Mouse (Mus musculus) forebrain, embryonic 11.5 days (tissue): ENCODE results near the gene Shank1. TPM values are rescaled to one million over a fixed set of nuclear protein-coding genes. Genes with fewer than 3 reads are reported as not detected.

ENCODE experiments used
- ATAC-seq: fragments of 200-750 bp; cut with Nextera tagmentation; replicated peaks from 2 replicates; pipeline ENCODE4 v1.8.0; 2017; ENCODE audit warnings: moderate TSS enrichment; ENCODE audit not compliant: low FRiP score
- DNase-seq: peaks from one replicate; pipeline ENCODE4 v3.0.0-alpha.2; 2017; ENCODE audit warnings: low spot score
- H3K27ac ChIP-seq: fragments of 300-500 bp; sonication (generic); 2 replicates; pipeline ENCODE4 v1.5.1; 2014; ENCODE audit warnings: low read depth, low read length
- H3K27me3 ChIP-seq: fragments of 300-500 bp; sonication (generic); 2 replicates; pipeline ENCODE4 v1.6.1; 2014; ENCODE audit warnings: mild to moderate bottlenecking, low read length, mixed read lengths; ENCODE audit not compliant: control insufficient read depth, insufficient read depth
- H3K36me3 ChIP-seq: fragments of 300-500 bp; sonication (generic); 2 replicates; pipeline ENCODE4 v1.6.1; 2014; ENCODE audit warnings: mild to moderate bottlenecking, low read length, moderate library complexity, mixed read lengths; ENCODE audit not compliant: control insufficient read depth, insufficient read depth
- H3K4me1 ChIP-seq: fragments of 300-500 bp; sonication (generic); replicated peaks from 2 replicates; pipeline ENCODE4 v1.6.1; 2014; ENCODE audit warnings: low read length, mixed read lengths; ENCODE audit not compliant: control insufficient read depth, insufficient read depth
- H3K4me2 ChIP-seq: fragments of 300-500 bp; sonication (generic); 2 replicates; pipeline ENCODE4 v1.6.1; 2014; ENCODE audit warnings: low read depth, mild to moderate bottlenecking, low read length, moderate library complexity, mixed read lengths; ENCODE audit not compliant: severe bottlenecking
- H3K4me3 ChIP-seq: fragments of 300-500 bp; sonication (generic); 2 replicates; pipeline ENCODE4 v1.5.1; 2014; ENCODE audit warnings: low read depth, low read length
- H3K9ac ChIP-seq: fragments of 300-500 bp; sonication (generic); 2 replicates; pipeline ENCODE4 v1.6.1; 2014; ENCODE audit warnings: low read length
- H3K9me3 ChIP-seq: fragments of 300-500 bp; sonication (generic); 2 replicates; pipeline ENCODE4 v1.6.1; 2016; ENCODE audit warnings: low read length, mixed read lengths; ENCODE audit not compliant: control insufficient read depth
- WGBS: fragments of 180-500 bp; shearing (Covaris S2); extraction: QIAGEN DNeasy Blood & Tissue Kit; methylation state at CpG from one replicate; pipeline ENCODE4 v1.1.7; 2014; 5-methylcytosine and 5-hydroxymethylcytosine counted together
- polyA plus RNA-seq: library from polyadenylated mRNA; unstranded; fragments of >200 nt; fragmentation: Nextera tagmentation; extraction: Ambion mirVana; gene quantifications from 2 replicates; pipeline ENCODE4 v1.2.1, GENCODE M21; 2014

Gene Shank1
- polyA plus RNA-seq, 1 experiment from 2014 or later = 4.2 TPM

- Histone ChIP-seq H3K4me3 (peak overlapping the region; percentile 14), H3K27me3 (peaks cover 63% of the 10 kb centered on the region), H3K4me1 (peaks cover 40% of the 10 kb centered on the region), H3K4me2 (peak overlapping the region; percentile 22), H3K27ac (no peak overlapping the region), H3K9ac (peak overlapping the region; percentile 17; the same call in 1 of the 2 replicates), H3K9me3 (no peaks in the 10 kb centered on the region), H3K36me3 (no peaks in the 10 kb centered on the region)
- DNase-seq (peak; percentile 77), ATAC-seq (no peak)
- 1% methylated on average over 35 of the region's 35 CpGs for WGBS
These were observed 43.7 kb downstream of the Shank1 start for GRCm38 (mm10) chr7:44353601-44354340.

GRCm38 (mm10) chr7:44355411-44355810 is 45.4 kb downstream of the Shank1 start:
- H3K9ac ChIP-seq = no peak overlapping the region
- H3K4me2 ChIP-seq = no peak overlapping the region
- H3K4me3 ChIP-seq = no peak overlapping the region
- H3K36me3 ChIP-seq = no peaks in the 10 kb centered on the region
- no peak for DNase-seq
- no peak for ATAC-seq
- no peaks in the 10 kb centered on the region for H3K9me3 ChIP-seq
- 55% methylated on average over 6 of the region's 6 CpGs for WGBS
- peaks cover 59% of the 10 kb centered on the region for H3K27me3 ChIP-seq
- no peak overlapping the region for H3K27ac ChIP-seq
- H3K4me1 ChIP-seq = peaks cover 46% of the 10 kb centered on the region

- Histone ChIP-seq H3K9ac (peak overlapping the region; percentile 40), H3K27ac (peak overlapping the region; percentile 10; the same call in 1 of the 2 replicates), H3K36me3 (no peaks in the 10 kb centered on the region), H3K27me3 (peaks cover 54% of the 10 kb centered on the region), H3K9me3 (no peaks in the 10 kb centered on the region), H3K4me2 (peak overlapping the region; percentile 24; the same call in 1 of the 2 replicates), H3K4me1 (peaks cover 42% of the 10 kb centered on the region), H3K4me3 (peak overlapping the region; percentile 20)
- WGBS = 3% methylated on average over 35 of the region's 35 CpGs
- no peak for ATAC-seq
- DNase-seq = peak; percentile 70
These were observed 46.8 kb downstream of the Shank1 start for GRCm38 (mm10) chr7:44356590-44357481.

GRCm38 (mm10) chr7:44357531-44357930 is 47.5 kb downstream of the Shank1 start:
- no peaks in the 10 kb centered on the region for H3K9me3 ChIP-seq
- no peaks in the 10 kb centered on the region for H3K36me3 ChIP-seq
- 6% methylated on average over 9 of the region's 10 CpGs for WGBS
- peaks cover 50% of the 10 kb centered on the region for H3K27me3 ChIP-seq
- peak overlapping the region; percentile 20; the same call in 1 of the 2 replicates for H3K4me3 ChIP-seq
- DNase-seq = no peak
- no peak for ATAC-seq
- no peak overlapping the region for H3K9ac ChIP-seq
- H3K27ac ChIP-seq = no peak overlapping the region
- peaks cover 38% of the 10 kb centered on the region for H3K4me1 ChIP-seq
- H3K4me2 ChIP-seq = peak overlapping the region; percentile 24; the same call in 1 of the 2 replicates

- Histone ChIP-seq H3K36me3 (no peaks in the 10 kb centered on the region), H3K9ac (no peak overlapping the region), H3K4me1 (peaks cover 33% of the 10 kb centered on the region), H3K4me2 (peak overlapping the region; percentile 0; the same call in 1 of the 2 replicates), H3K4me3 (no peak overlapping the region), H3K27ac (no peak overlapping the region), H3K27me3 (peaks cover 45% of the 10 kb centered on the region), H3K9me3 (no peaks in the 10 kb centered on the region)
- DNase-seq (peak; percentile 67), ATAC-seq (no peak)
- 12% methylated on average over 5 of the region's 5 CpGs for WGBS
These were observed 48.0 kb downstream of the Shank1 start for GRCm38 (mm10) chr7:44358012-44358411.

- peaks cover 26% of the 10 kb centered on the region for H3K4me1 ChIP-seq
- H3K9me3 ChIP-seq = no peaks in the 10 kb centered on the region
- WGBS = 2% methylated on average over 16 of the region's 26 CpGs
- H3K4me3 ChIP-seq = peak overlapping the region; percentile 44
- DNase-seq (peak; percentile 83), ATAC-seq (peak; percentile 42)
- peak overlapping the region; percentile 93 for H3K4me2 ChIP-seq
- H3K27me3 ChIP-seq = peaks cover 35% of the 10 kb centered on the region
- H3K9ac ChIP-seq = peak overlapping the region; percentile 50; the same call in 1 of the 2 replicates
- H3K36me3 ChIP-seq = no peaks in the 10 kb centered on the region
- peak overlapping the region; percentile 74 for H3K27ac ChIP-seq
These were observed 49.0 kb downstream of the Shank1 start for GRCm38 (mm10) chr7:44358886-44359654.

- H3K27me3 ChIP-seq = peaks cover 25% of the 10 kb centered on the region
- DNase-seq (peak; percentile 97), ATAC-seq (peak; percentile 69)
- H3K4me1 ChIP-seq = peaks cover 26% of the 10 kb centered on the region
- WGBS = under 1% methylated on average over 54 of the region's 54 CpGs
- peak overlapping the region; percentile 74; the same call in 1 of the 2 replicates for H3K27ac ChIP-seq
- H3K9me3 ChIP-seq = no peaks in the 10 kb centered on the region
- no peaks in the 10 kb centered on the region for H3K36me3 ChIP-seq
- peak overlapping the region; percentile 93 for H3K4me2 ChIP-seq
- peak overlapping the region; percentile 69 for H3K9ac ChIP-seq
- peak overlapping the region; percentile 44 for H3K4me3 ChIP-seq
These were observed 50.0 kb downstream of the Shank1 start for GRCm38 (mm10) chr7:44359908-44360672.
